Mouse (Mus musculus): ENCODE data around the gene Dnajc17.
A peak's percentile ranks its signal among the peaks of the same experiment; 100 is the strongest.

GRCm38 (mm10) chr2:119166901-119167865 lies 41.4 kb downstream of the Dnajc17 start, which contains the start of gene Gchfr:
- TF ChIP-seq CTCF (IDR thresholded peaks at IDR 0.05; ENCODE audit: low read depth), result peak; percentile 39
- no peak for TF ChIP-seq EP300 (IDR thresholded peaks at IDR 0.05; ENCODE audit: low read depth)

Measured in liver, postnatal 0 days (tissue).